Mouse (Mus musculus) forebrain, embryonic 13.5 days (tissue): ENCODE data around the gene Rnf135. TPM values are rescaled to one million over a fixed set of nuclear protein-coding genes. Genes with fewer than 3 reads are reported as not detected.
A peak's percentile ranks its signal among the peaks of the same experiment; 100 is the strongest.
"Not testable (repeated sequence)": the region's sequence is repeated elsewhere in the genome, so short reads cannot be mapped to it uniquely, and the experiment has no call there.

Experiments used
- ATAC-seq: fragments of 200-750 bp; cut with Nextera tagmentation; 2 replicates; pipeline ENCODE4 v1.8.0; 2017
- H3K27ac ChIP-seq: fragments of 300-500 bp; sonication (generic); 2 replicates; pipeline ENCODE4 v1.5.1; 2015; ENCODE audit warnings: inconsistent platforms, mild to moderate bottlenecking, moderate library complexity
- H3K27me3 ChIP-seq: fragments of 300-500 bp; sonication (generic); 2 replicates; pipeline ENCODE4 v1.6.1; 2015; ENCODE audit warnings: mild to moderate bottlenecking, inconsistent platforms
- H3K36me3 ChIP-seq: fragments of 300-500 bp; sonication (generic); 2 replicates; pipeline ENCODE4 v1.6.1; 2015; ENCODE audit warnings: mild to moderate bottlenecking, inconsistent platforms; ENCODE audit not compliant: poor library complexity, severe bottlenecking
- H3K4me1 ChIP-seq: fragments of 300-500 bp; sonication (generic); 2 replicates; pipeline ENCODE4 v1.6.1; 2015; ENCODE audit warnings: inconsistent platforms
- H3K4me2 ChIP-seq: fragments of 300-500 bp; sonication (generic); 2 replicates; pipeline ENCODE4 v1.6.1; 2015; ENCODE audit warnings: inconsistent platforms, mild to moderate bottlenecking, moderate library complexity
- H3K4me3 ChIP-seq: fragments of 300-500 bp; sonication (generic); 2 replicates; pipeline ENCODE4 v1.5.1; 2015; ENCODE audit warnings: mild to moderate bottlenecking, inconsistent platforms
- H3K9ac ChIP-seq: fragments of 300-500 bp; sonication (generic); 2 replicates; pipeline ENCODE4 v1.6.1; 2015; ENCODE audit warnings: mild to moderate bottlenecking, inconsistent platforms
- H3K9me3 ChIP-seq: fragments of 300-500 bp; sonication (generic); replicated peaks from 2 replicates; pipeline ENCODE4 v1.6.1; 2016; ENCODE audit warnings: inconsistent platforms
- WGBS: fragments of 180-500 bp; shearing (Covaris S2); methylation state at CpG from one replicate; pipeline ENCODE4 v1.1.7; 2015; 5-methylcytosine and 5-hydroxymethylcytosine counted together
- polyA plus RNA-seq: library from polyadenylated mRNA; unstranded; fragments of >200 nt; fragmentation: Nextera tagmentation; extraction: Ambion mirVana; gene quantifications from 2 replicates; pipeline ENCODE4 v1.2.1, GENCODE M21; 2015

The Rnf135 gene
- polyA plus RNA-seq, result 2.6 and 3.0 TPM in 2 replicates

GRCm38 (mm10) chr11:80183705-80184255 lies at the start of gene Rnf135:
Rnf135 (plus strand) TSS chr11:80183851.
- 2% methylated on average over 33 of the region's 33 CpGs for WGBS
- Histone ChIP-seq H3K27me3 (no peaks in the 10 kb centered on the region), H3K4me2 (peak within 1 kb of the TSS; percentile 76), H3K9ac (peak within 1 kb of the TSS; percentile 65), H3K27ac (no peak within 1 kb of the TSS), H3K4me3 (peak within 1 kb of the TSS; percentile 51), H3K9me3 (no peaks in the 10 kb centered on the region), H3K4me1 (no peaks in the 10 kb centered on the region), H3K36me3 (no peaks in the 10 kb centered on the region)
- peak; percentile 65; the same call in 1 of the 2 replicates for ATAC-seq

- Histone ChIP-seq H3K27me3 (no peaks in the 10 kb centered on the region), H3K27ac (no peak overlapping the region), H3K9ac (no peak overlapping the region), H3K4me3 (no peak overlapping the region), H3K36me3 (peaks cover 71% of the 10 kb centered on the region), H3K4me1 (no peaks in the 10 kb centered on the region), H3K9me3 (no peaks in the 10 kb centered on the region), H3K4me2 (no peak overlapping the region)
- no peak for ATAC-seq
- WGBS, result 71% methylated on average over 4 of the region's 4 CpGs
Observed at GRCm38 (mm10) chr11:80134744-80135143, 48.9 kb upstream of the Rnf135 start.

GRCm38 (mm10) chr11:80135954-80136683 lies 47.5 kb upstream of the Rnf135 start:
- no peak overlapping the region for H3K9ac ChIP-seq
- no peaks in the 10 kb centered on the region for H3K9me3 ChIP-seq
- peaks cover 63% of the 10 kb centered on the region for H3K36me3 ChIP-seq
- peaks cover 6% of the 10 kb centered on the region; the same call in 1 of the 2 replicates for H3K4me1 ChIP-seq
- WGBS, result 78% methylated on average over 11 of the region's 11 CpGs
- H3K27ac ChIP-seq, result no peak overlapping the region
- no peaks in the 10 kb centered on the region for H3K27me3 ChIP-seq
- H3K4me2 ChIP-seq, result no peak overlapping the region
- H3K4me3 ChIP-seq, result no peak overlapping the region
- no peak for ATAC-seq

GRCm38 (mm10) chr11:80136786-80137185 lies 46.9 kb upstream of the Rnf135 start:
- no peak overlapping the region for H3K4me2 ChIP-seq
- ATAC-seq, result no peak
- 91% methylated on average over 13 of the region's 13 CpGs for WGBS
- peaks cover 58% of the 10 kb centered on the region for H3K36me3 ChIP-seq
- H3K4me3 ChIP-seq, result no peak overlapping the region
- no peaks in the 10 kb centered on the region for H3K27me3 ChIP-seq
- H3K27ac ChIP-seq, result no peak overlapping the region
- H3K9me3 ChIP-seq, result no peaks in the 10 kb centered on the region
- peaks cover 10% of the 10 kb centered on the region; the same call in 1 of the 2 replicates for H3K4me1 ChIP-seq
- no peak overlapping the region for H3K9ac ChIP-seq

- Histone ChIP-seq H3K4me1 (peaks cover 15% of the 10 kb centered on the region), H3K27me3 (no peaks in the 10 kb centered on the region), H3K9ac (no peak overlapping the region), H3K4me2 (no peak overlapping the region), H3K27ac (no peak overlapping the region), H3K36me3 (peaks cover 48% of the 10 kb centered on the region), H3K9me3 (no peaks in the 10 kb centered on the region), H3K4me3 (no peak overlapping the region)
- ATAC-seq, result no peak
- 92% methylated on average over 5 of the region's 5 CpGs for WGBS
Observed at GRCm38 (mm10) chr11:80137773-80138172, 45.9 kb upstream of the Rnf135 start.

GRCm38 (mm10) chr11:80141825-80142521 lies 41.7 kb upstream of the Rnf135 start, which contains the start of gene Tefm:
Tefm (minus strand) TSS chr11:80142175.
- H3K27me3 ChIP-seq, result no peaks in the 10 kb centered on the region
- peak within 1 kb of the TSS; percentile 88 for H3K9ac ChIP-seq
- H3K27ac ChIP-seq, result peak within 1 kb of the TSS; percentile 84
- peak; percentile 94 for ATAC-seq
- H3K4me1 ChIP-seq, result peaks cover 21% of the 10 kb centered on the region
- peaks cover 17% of the 10 kb centered on the region for H3K36me3 ChIP-seq
- under 1% methylated on average over 40 of the region's 40 CpGs for WGBS
- H3K4me3 ChIP-seq, result peak within 1 kb of the TSS; percentile 80
- peak within 1 kb of the TSS; percentile 74 for H3K4me2 ChIP-seq
- H3K9me3 ChIP-seq, result no peaks in the 10 kb centered on the region

- ATAC-seq, result no peak
- Histone ChIP-seq H3K9ac (peak overlapping the region; percentile 88; the same call in 1 of the 2 replicates), H3K4me1 (peaks cover 21% of the 10 kb centered on the region), H3K36me3 (peaks cover 11% of the 10 kb centered on the region), H3K4me2 (peak overlapping the region; percentile 74), H3K27me3 (no peaks in the 10 kb centered on the region), H3K4me3 (peak overlapping the region; percentile 80; the same call in 1 of the 2 replicates), H3K27ac (no peak overlapping the region), H3K9me3 (no peaks in the 10 kb centered on the region)
- 42% methylated on average over 8 of the region's 8 CpGs for WGBS
Observed at GRCm38 (mm10) chr11:80142872-80143271, 40.8 kb upstream of the Rnf135 start.

- Histone ChIP-seq H3K9ac (no peak overlapping the region), H3K27me3 (no peaks in the 10 kb centered on the region), H3K4me1 (peaks cover 18% of the 10 kb centered on the region), H3K36me3 (no peaks in the 10 kb centered on the region), H3K27ac (no peak overlapping the region), H3K9me3 (no peaks in the 10 kb centered on the region), H3K4me2 (no peak overlapping the region), H3K4me3 (no peak overlapping the region)
- 75% methylated on average over 10 of the region's 10 CpGs for WGBS
- ATAC-seq, result no peak
Observed at GRCm38 (mm10) chr11:80145787-80146275, 37.8 kb upstream of the Rnf135 start.

GRCm38 (mm10) chr11:80147748-80148147 lies 35.9 kb upstream of the Rnf135 start:
- peaks cover 6% of the 10 kb centered on the region for H3K4me1 ChIP-seq
- no peak for ATAC-seq
- H3K9ac ChIP-seq, result no peak overlapping the region
- H3K4me2 ChIP-seq, result no peak overlapping the region
- no peak overlapping the region for H3K4me3 ChIP-seq
- WGBS, result 78% methylated on average over 6 of the region's 6 CpGs
- H3K27me3 ChIP-seq, result peaks cover 12% of the 10 kb centered on the region
- no peaks in the 10 kb centered on the region for H3K9me3 ChIP-seq
- no peaks in the 10 kb centered on the region for H3K36me3 ChIP-seq
- no peak overlapping the region for H3K27ac ChIP-seq

GRCm38 (mm10) chr11:80148313-80148712 lies 35.3 kb upstream of the Rnf135 start:
- WGBS, result 65% methylated on average over 1 of the region's 1 CpGs
- Histone ChIP-seq H3K4me2 (no peak overlapping the region), H3K27ac (no peak overlapping the region), H3K4me3 (no peak overlapping the region), H3K9me3 (no peaks in the 10 kb centered on the region), H3K27me3 (peaks cover 18% of the 10 kb centered on the region), H3K4me1 (peaks cover under 1% of the 10 kb centered on the region; the same call in 1 of the 2 replicates), H3K9ac (no peak overlapping the region), H3K36me3 (no peaks in the 10 kb centered on the region)
- no peak for ATAC-seq

GRCm38 (mm10) chr11:80148974-80149373 lies 34.7 kb upstream of the Rnf135 start:
- H3K4me1 ChIP-seq, H3K4me2 ChIP-seq, H3K36me3 ChIP-seq, ATAC-seq, H3K9me3 ChIP-seq, H3K9ac ChIP-seq, H3K27ac ChIP-seq, H3K4me3 ChIP-seq: not testable (repeated sequence)
- peaks cover 24% of the 10 kb centered on the region for H3K27me3 ChIP-seq
- 75% methylated on average over 2 of the region's 4 CpGs for WGBS
